Mouse (Mus musculus) layer of hippocampus, postnatal 14 days (tissue): Measurements from ENCODE around the gene Spg20. TPM values are rescaled to one million over a fixed set of nuclear protein-coding genes. Genes with fewer than 3 reads are reported as not detected.

ENCODE experiments used
- DNase-seq, 2 experiments: peaks; one replicate each; pipeline ENCODE4 v3.0.0; 2021 to 2022; ENCODE audit warnings: low spot score in 2 of 2, mixed read lengths in 1 of 2
- microRNA-seq, 2 experiments: library from miRNA; unstranded; fragments of <30 nt; microRNA quantifications; one replicate each; pipeline ENCODE4 v1.2.0; 2021
- total RNA-seq, 2 experiments: library from RNA; stranded (reverse); gene quantifications; 2 replicates each; pipeline ENCODE4 v1.2.3; 2021

The Spg20 gene
- total RNA-seq, 2 experiments from 2014 or later: 24.6 to 27.0 TPM

DNA sequence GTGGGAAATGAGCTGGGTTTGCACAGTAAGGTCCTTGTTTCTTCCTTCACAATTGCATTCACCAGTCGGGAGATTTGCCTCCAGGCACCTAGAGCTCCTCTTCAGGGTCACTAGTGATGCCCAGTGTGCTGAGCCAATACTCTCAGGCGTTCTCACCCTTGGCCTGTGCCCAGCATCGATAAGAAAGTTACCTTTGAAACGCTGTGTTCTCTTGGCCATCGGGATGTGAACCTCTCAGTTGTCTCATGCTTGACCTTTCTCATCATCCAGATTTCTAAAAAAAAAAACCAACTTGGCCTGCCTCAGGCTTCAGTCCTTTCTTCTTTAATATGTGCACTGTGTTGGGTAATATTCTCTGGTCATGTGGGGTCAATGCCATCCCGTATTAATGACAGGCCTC is 34.5 kb downstream of the Spg20 start:
- DNase-seq: no peak

DNA sequence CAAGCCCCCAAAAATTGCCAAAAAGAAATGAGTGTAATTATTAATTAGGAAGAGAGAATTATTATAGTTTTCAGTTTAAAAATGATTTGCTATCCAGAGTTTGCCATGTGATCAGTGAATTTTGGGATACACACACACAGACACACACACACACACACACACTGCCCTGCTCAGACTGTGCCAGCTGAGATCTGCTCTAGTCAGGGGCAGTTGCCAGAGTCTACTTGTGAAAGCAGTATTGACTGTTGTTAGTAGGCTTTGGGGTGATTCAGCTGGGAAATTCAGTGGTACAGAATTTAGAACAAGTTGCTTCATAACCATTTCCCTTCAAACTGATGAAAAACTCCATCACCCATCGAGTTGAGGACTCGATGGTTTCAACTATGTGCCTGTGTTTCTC is 35.2 kb downstream of the Spg20 start:
- peak in 1 of 2 experiments; percentile 50 for DNase-seq

DNA sequence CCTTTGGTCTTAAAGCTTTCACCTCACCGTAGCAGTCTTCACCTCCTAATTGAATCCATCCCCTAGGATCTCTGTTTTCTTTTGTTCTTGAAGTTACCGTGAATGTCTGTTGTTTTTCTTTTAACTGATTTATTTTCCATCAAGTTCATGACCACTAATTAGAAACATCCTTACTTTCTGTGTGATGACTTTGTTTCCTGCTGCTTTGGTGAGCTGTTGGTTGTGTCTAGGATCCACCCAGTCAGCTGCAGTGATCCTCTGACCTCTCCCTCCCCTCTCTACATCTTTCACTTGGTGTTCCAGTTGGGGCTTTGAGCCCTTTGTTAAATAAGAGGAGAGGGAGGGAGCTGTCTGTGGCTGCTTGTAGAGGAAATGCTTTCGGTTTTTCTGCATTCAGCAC is 36.2 kb downstream of the Spg20 start:
- no peak for DNase-seq

DNA sequence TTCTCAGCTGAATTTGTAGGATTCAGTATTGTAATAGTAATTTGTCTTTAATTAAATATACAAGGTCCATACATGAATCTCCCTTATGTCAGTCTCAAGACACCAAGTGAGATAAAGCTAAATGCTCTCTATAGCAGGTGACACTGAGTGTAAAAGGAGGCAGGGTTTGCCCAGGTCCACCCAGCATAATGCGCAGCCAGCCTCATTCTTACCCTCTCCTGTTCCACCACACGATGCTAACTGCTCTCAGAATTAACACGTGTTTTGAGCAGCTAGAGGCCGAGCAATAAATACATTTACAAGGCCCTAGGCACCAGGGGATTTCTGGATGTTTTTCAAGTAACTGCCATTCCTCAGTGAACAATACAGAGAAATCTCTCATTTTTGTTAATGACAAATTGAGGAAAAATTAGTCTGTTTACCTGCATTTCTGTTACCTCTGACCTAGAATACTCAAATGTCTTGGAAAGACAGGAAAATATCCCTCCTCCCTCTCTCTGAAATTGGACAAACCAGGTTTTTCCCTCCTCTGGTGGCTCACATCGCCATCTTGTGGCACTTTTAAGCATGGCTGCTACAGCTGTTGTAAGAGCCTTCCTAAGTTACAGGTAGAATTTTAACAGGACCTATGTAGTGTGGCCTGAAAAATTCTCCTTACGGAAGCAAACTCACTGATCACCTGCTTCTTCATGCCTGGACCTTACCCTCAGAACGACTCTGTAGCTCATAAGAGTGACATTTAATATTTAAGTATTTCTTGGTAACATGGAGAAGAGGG is 39.9 kb downstream of the Spg20 start:
- peak; percentile 57 to 68 for DNase-seq

DNA sequence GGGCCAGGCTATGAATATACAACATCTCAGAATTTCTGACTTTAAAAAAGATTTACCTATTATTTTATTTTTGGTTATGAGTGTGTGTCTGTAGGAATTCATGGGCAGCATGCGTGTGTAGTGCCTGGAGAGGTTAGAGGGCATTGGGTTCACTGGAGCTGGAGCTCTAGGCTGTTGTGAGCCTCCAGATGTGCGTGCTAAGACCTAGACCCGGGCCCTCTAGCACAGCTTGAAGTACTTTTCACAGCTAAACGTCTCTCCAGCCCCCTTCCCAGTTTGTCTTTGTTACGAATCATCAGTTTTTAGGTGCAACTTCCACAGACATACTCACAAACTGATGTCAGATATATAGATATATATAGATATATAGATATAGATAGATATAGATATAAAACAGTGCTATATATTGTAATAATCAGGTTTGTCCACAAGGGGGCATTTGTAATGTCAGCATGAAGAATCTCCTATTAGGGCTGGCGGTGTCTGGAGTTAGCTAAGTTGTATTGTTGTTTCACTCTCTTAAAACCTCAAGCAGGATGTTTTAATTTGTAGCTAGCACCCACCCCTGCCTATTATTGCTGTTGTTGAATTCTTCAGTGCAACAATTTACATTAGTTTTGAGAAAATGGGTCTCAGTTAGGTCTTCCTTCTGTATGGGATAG is 40.9 kb downstream of the Spg20 start:
- peak in 1 of 2 experiments; percentile 34 for DNase-seq

DNA sequence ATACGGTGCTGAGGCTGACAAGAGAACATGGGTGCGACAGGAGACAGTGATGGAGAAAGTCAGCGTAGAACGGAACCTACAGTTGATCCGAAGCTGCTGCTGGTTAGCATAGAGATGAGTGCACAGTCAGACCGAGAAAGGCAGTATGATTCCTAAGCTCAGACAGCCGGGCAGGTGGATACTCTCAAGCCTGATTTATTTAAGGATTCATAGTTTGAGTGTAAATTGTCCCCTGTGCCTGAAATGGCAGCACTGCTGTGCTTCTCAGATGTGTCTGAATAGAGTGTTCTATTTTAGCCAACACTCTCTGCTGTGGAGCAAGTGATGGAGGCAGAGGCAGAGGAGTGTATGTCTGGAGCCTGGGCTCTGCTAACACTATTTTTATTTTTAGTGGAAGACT is 42.3 kb downstream of the Spg20 start:
- DNase-seq: no peak

DNA sequence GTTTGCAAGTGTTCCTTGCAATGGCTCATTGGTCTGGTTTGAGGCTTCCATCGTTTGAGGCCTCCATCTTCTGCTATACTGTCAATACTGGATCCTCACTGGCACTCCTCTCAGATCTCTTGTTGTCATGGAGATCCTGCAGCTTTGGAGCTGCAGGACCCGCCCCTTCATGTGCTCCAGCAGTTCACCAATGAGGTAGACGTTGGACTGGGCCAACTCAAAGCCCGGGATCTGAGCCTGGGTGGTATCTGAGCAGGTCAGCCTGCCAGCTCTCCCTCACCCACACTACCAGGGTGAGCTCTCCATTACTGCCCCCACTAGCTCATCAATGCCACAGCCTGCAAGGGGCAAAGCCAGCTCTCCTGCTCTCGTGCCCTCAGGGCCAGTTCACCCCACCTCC is 45.5 kb downstream of the Spg20 start:
- no peak for DNase-seq

DNA sequence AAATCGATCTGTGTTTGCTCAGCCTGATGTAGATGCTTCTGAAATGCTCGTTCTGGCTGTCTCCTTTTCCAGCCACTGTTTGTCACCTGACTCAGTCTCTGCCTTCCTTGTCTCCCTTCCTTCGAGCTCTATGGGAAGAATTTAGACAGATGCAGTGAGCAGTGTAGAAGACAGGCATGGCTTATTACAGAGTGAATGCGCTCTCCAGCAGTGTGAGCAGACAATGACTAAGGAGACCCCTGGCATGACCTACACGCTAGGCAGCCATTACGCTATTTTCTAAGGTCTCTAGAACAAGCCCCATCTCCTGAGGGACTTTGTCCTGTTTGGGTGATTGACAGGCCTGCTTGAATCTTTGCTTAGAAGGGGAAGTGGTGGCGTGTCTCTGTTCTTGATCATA is 49.2 kb downstream of the Spg20 start:
- DNase-seq: no peak

DNA sequence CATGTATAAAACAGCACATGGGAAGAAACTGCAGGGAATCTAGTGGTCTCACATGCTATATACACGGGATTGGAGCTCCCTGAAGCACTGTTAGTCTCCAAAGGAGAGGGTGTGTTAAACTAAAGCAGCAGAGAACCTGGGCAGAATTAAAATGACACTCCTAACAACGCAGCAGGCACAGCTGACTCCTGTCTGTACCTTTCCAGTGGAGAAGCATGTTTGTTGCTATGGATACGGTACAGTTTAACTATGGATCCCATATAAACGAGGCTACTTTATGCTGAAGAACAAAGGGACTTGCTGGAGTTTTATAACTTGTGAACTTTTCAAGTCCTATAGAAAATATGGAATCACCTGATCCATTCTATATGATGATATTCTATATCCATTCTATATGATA is 51.6 kb downstream of the Spg20 start:
- no peak for DNase-seq

DNA sequence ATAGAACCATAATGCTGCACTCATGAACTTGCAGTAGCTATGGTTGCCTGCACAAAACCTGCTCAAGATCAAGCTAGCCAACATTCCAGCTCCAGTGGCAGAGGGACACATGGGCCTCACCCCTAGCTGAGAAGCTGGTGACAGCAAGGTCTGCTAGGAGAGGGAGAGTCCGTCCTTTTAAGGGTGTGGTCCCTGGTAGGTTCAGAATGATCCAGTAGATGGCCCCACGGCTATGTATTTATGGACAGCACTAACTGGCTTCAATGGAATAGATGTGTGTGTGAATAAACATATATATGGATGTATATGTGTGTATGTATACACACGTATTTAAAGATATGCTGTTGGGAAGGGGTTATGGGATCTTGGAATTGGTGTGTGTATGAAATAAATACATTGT is 60.6 kb downstream of the Spg20 start:
- DNase-seq: no peak

DNA sequence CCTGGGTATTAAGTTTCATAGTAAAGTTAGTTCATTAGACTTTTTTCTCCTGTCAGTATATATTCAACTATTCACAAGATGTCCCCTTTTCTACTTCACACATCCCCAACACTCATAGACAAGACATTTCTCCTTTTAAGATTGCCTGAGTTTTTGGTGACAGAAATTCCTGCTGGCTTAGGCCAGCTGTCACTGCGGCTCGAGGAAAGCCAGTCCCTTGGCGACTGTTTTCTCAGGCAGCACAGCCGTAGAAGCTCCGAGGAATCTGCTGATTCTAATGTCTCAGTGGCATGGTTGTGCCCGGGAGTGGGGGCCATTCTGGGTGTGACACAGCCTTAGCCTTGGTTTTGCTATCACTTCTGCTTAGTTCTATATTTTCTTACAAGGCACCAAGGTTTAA is 65.4 kb downstream of the Spg20 start:
- DNase-seq: no peak

DNA sequence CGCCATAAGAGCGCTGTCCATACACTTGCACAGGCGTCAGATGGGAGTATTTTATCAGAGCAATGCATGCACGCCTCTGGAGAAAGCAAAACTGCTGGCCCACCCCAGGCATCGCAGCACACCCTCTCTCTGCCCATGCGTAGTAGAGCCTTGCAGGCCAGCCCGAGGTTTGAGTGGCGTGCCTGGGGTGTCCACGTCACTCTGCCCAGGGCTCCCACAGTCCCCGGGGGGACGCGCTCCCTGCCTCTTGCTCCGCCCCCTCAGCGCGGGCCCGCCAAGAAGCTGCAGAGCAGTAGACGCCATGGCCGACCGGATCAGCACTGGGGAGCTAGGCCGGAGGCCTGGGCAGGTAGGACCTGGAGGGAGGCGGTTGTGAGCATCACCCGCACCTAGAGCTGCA is 69.9 kb downstream of the Spg20 start, which contains the start of gene Sohlh2:
Gene Sohlh2 (plus strand): TSS at position 263 of the 400 bp plus-strand sequence.
- DNase-seq: no peak

Small RNA genes within 50 kb of the gene (microRNA-seq; reads per million reads assigned to microRNA genes)
- 0 reads per million in 2 experiments for gene Gm22029

Other genes starting within 250 kb of the Spg20 start
- gene Sertm1, start 196.2 kb upstream of the Spg20 start, total RNA-seq: 10 to 100 TPM; 68.4 to 72.6 TPM
- gene Ccna1, start 56.6 kb upstream of the Spg20 start, total RNA-seq: 1 to 10 TPM; 2.2 to 3.7 TPM
- gene Ccdc169, start 25.2 kb downstream of the Spg20 start, total RNA-seq: not detected
- gene Sohlh2, start 69.9 kb downstream of the Spg20 start, total RNA-seq: not detected
- 100 to 1,000 TPM; 580 to 665 TPM for gene Dclk1, start 130.3 kb downstream of the Spg20 start, total RNA-seq